Mouse (Mus musculus) stomach, postnatal 0 days (tissue): ENCODE measurements around the gene Sh2d7.

Source experiments
- CTCF ChIP-seq: IDR thresholded peaks from 2 replicates; pipeline ENCODE4 v1.5.1; 2016; ENCODE audit warnings: antibody characterized with exemption, low read depth, mild to moderate bottlenecking, moderate library complexity
- EP300 ChIP-seq: optimal IDR thresholded peaks from 2 replicates; pipeline ENCODE3; 2016; ENCODE audit warnings: antibody characterized with exemption

DNA sequence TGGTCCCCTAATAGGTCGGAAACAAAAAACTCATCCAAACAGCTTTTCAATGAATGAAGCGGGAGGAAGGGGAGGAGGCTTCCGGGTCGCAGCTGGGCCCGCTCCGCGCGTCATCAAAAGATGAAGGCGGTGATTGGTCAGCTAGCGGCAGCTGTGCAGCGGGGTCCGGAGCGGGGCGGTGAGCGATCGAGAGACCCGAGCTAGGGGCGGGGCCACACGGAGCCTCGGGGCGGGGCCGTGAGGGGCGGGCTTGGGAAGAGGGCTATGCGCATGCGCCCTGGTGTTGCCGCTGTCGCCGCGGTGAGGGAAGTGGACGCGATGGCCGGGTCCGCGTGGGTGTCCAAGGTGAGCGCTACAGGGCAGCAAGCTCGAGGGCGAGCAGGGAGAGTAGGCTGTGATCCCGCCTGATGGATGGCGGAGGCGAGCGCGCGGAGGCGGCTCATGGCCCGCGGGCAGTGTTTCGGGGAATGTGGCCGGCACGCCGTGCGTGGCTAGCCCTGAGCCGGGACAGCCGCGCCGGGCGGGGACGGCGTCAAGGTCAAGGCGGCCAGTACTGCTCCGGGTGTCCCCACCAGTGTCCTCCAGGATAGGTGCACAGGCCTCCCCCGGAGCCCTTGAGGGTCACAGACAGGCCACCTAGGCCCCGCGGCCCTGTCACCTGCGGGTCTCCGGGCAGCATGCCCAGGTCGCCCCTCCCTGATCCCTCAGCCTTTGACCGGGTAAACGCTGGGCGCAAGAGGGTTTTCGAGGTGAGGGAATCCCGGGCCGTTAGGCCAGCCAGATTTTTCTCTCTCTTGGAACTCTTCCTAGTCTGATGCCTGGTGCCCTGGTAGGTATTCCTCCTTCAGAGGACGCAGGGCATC is 47.6 kb downstream of the Sh2d7 start, which contains the start of gene Idh3a:
- no peak for TF ChIP-seq CTCF
- TF ChIP-seq EP300: no peak
